Mouse (Mus musculus) liver, adult 2 months (tissue): ENCODE data around the gene Kcnd3.

Source experiments
- CTCF ChIP-seq: fragments of 200-500 bp; IDR thresholded peaks from 2 replicates; pipeline ENCODE4 v1.5.1; 2011; ENCODE audit warnings: low read depth, low read length, control low read depth
- POLR2A ChIP-seq: fragments of 200-500 bp; IDR thresholded peaks from 2 replicates; pipeline ENCODE4 v1.6.1; 2011; ENCODE audit warnings: low read length, control low read depth; ENCODE audit not compliant: insufficient read depth; ENCODE audit errors: extremely low read depth

DNA sequence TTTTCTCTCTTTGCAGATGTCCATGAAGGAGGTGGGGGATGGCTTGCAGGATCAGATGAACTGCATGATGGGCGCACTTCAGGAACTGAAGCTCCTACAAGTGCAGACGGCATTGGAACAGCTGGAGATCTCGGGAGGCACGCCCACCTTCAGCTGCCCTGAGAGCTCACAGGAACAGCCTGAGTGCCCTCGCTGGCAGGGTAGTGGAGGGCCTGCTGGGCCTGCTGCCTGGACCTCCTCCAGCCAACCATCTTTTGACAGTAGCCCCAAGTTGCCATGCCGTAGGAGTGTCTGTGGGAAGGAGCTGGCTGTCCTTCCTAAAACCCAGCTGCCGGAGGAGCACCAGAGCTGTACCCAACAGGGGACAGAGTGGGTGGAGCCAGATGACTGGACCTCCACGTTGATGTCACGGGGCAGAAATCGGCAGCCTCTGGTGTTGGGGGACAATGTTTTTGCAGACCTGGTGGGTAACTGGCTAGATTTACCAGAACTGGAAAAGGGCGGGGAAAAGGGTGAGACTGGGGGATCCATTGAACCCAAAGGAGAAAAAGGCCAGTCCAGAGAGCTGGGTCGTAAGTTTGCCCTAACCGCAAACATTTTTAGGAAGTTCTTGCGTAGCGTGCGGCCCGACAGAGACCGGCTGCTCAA lies 264.3 kb downstream of the Kcnd3 start:
- no peak for TF ChIP-seq CTCF
- no peak for TF ChIP-seq POLR2A
